Mouse (Mus musculus) kidney, embryonic 14.5 days (tissue): ENCODE results near the gene Tfip11. TPM values are rescaled to one million over a fixed set of nuclear protein-coding genes. Genes with fewer than 3 reads are reported as not detected.

Experiments
- ATAC-seq: fragments of 200-750 bp; cut with Nextera tagmentation; 2 replicates; pipeline ENCODE4 v1.8.0; 2017; ENCODE audit warnings: moderate number of reproducible peaks, mild to moderate bottlenecking, moderate TSS enrichment, moderate library complexity; ENCODE audit not compliant: low FRiP score, low TSS enrichment
- H3K27ac ChIP-seq: fragments of 300-500 bp; sonication (generic); 2 replicates; pipeline ENCODE4 v1.5.1; 2014; ENCODE audit warnings: low read depth, mild to moderate bottlenecking, low read length, moderate library complexity, mixed read lengths
- H3K27me3 ChIP-seq: fragments of 300-500 bp; sonication (generic); 2 replicates; pipeline ENCODE4 v1.6.1; 2014; ENCODE audit warnings: mild to moderate bottlenecking, low read length; ENCODE audit not compliant: control insufficient read depth, insufficient read depth
- H3K36me3 ChIP-seq: fragments of 300-500 bp; sonication (generic); 2 replicates; pipeline ENCODE4 v1.6.1; 2014; ENCODE audit warnings: low read length, mixed read lengths; ENCODE audit not compliant: control insufficient read depth, insufficient read depth
- H3K4me1 ChIP-seq: fragments of 300-500 bp; sonication (generic); 2 replicates; pipeline ENCODE4 v1.6.1; 2014; ENCODE audit warnings: low read length, mixed read lengths; ENCODE audit not compliant: control insufficient read depth, insufficient read depth
- H3K4me2 ChIP-seq: fragments of 300-500 bp; sonication (generic); replicated peaks from 2 replicates; pipeline ENCODE4 v1.6.1; 2014; ENCODE audit warnings: low read depth, mild to moderate bottlenecking, low read length
- H3K4me3 ChIP-seq: fragments of 300-500 bp; sonication (generic); 2 replicates; pipeline ENCODE4 v1.5.1; 2014; ENCODE audit warnings: mild to moderate bottlenecking, low read length
- H3K9ac ChIP-seq: fragments of 300-500 bp; sonication (generic); 2 replicates; pipeline ENCODE4 v1.6.1; 2014; ENCODE audit warnings: low read depth, mild to moderate bottlenecking, low read length, moderate library complexity
- H3K9me3 ChIP-seq: fragments of 300-500 bp; sonication (generic); 2 replicates; pipeline ENCODE4 v1.6.1; 2016; ENCODE audit warnings: low read length; ENCODE audit not compliant: control insufficient read depth
- WGBS: fragments of 180-500 bp; shearing (Covaris S2); extraction: QIAGEN DNeasy Blood & Tissue Kit; methylation state at CpG from one replicate; pipeline ENCODE4 v1.1.7; 2014; 5-methylcytosine and 5-hydroxymethylcytosine counted together
- polyA plus RNA-seq: library from polyadenylated mRNA; unstranded; fragments of >200 nt; fragmentation: Nextera tagmentation; extraction: Ambion mirVana; gene quantifications from 2 replicates; pipeline ENCODE4 v1.2.1, GENCODE M21; 2014

Tfip11 gene
- polyA plus RNA-seq, 1 experiment from 2014 or later = 22.3 TPM

DNA sequence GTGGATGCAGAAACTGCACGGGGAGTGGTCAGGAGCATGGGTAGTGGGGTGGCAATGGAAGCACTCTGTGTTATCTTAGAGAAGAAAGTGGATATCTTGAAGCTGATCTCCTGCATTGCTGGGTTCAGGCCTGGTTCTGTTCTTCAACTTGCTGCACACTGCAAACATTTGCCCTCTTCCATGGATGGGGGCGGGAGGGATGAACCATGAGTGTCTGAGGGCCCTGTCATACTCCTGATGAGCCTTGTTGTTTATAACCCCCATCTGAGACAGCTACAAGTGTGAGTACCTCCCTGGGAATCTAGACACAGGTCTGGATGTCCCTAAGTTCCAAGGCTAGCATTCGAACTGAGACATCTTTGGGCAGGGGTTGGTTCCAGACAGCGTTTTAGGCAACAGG, 4.8 kb upstream of the Tfip11 start:
- Histone ChIP-seq H3K27ac (no peak overlapping the region), H3K4me3 (no peak overlapping the region), H3K4me2 (no peak overlapping the region), H3K9ac (no peak overlapping the region), H3K27me3 (no peaks in the 10 kb centered on the region), H3K9me3 (no peaks in the 10 kb centered on the region), H3K4me1 (0 out of 2 replicates have a peak, but pooled peaks cover 10% of the 10 kb centered on the region), H3K36me3 (no peaks in the 10 kb centered on the region)
- ATAC-seq = no peak
- WGBS = 86% methylated on average over 4 of the region's 4 CpGs

DNA sequence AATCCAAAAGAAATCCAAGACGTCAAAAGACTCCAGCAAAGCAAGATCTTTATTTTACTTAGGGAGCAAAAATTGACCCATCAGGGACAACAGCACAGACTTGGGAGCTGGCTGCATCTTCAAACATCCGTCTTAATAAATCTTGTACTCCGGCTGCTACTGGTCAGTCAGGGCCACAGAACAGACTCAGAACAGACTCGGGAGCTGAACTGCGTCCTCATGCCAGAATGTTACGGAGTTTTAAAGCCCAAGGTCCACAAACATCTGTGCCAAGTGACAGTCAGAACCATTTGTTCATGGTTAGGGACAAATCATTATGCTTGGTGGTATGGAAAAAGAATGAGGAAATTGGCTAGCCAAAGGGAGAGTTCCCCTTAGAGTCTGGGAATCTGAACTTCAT, 2.9 kb upstream of the Tfip11 start:
- H3K4me2 ChIP-seq = no peak overlapping the region
- 0 out of 2 replicates have a peak, but pooled peaks cover 4% of the 10 kb centered on the region for H3K36me3 ChIP-seq
- H3K4me1 ChIP-seq = peaks cover 19% of the 10 kb centered on the region
- WGBS = 86% methylated on average over 6 of the region's 6 CpGs
- no peak for ATAC-seq
- no peaks in the 10 kb centered on the region for H3K27me3 ChIP-seq
- no peaks in the 10 kb centered on the region for H3K9me3 ChIP-seq
- no peak overlapping the region for H3K4me3 ChIP-seq
- no peak overlapping the region for H3K27ac ChIP-seq
- H3K9ac ChIP-seq = no peak overlapping the region

DNA sequence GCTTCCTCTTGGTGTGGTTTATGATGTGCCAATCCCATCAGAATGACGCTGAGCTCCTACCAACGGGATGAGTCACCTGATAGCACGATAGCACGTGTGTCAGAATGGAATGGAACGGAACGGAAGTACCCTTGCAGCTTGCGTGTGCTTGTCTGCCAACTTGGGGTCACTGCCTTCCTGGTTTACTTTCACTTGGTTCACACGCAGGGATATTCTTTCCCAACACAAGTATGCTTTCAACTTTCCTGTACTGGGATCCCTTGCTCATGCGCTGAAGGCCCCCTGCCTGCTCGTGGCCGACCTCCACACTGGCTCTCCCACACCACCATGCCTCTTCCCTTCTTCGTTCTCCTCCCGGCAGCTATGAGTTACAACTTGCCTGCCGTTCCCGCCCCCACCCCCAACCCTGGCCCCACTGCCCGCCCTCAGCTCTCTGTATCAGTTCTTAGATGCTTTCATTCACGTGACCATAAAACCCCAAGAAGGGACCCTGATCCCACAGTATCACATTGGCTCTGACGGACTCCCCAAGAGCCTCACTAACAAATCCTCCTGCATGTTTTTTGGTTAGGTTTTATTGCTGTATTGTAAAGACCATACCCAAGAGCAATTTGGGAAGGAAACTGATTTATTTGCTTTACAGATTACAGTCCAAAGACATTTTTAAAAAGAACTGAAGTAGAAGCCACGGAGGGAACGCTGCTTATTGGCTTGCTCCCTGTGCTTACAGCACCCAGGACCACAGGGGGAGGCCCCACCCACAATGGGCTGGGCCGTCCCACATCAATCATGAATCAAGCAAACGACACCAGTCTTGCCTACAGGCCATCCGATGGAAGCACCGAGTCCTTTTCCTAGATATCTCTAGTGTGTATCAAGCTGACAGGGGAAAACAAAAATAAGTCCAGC, 1.3 kb upstream of the Tfip11 start:
- Histone ChIP-seq H3K9me3 (no peaks in the 10 kb centered on the region), H3K9ac (peak overlapping the region; percentile 53), H3K4me3 (peak overlapping the region; percentile 21; the same call in 1 of the 2 replicates), H3K27me3 (no peaks in the 10 kb centered on the region), H3K4me1 (peaks cover 19% of the 10 kb centered on the region), H3K4me2 (peak overlapping the region; percentile 60), H3K27ac (peak overlapping the region; percentile 74), H3K36me3 (peaks cover 18% of the 10 kb centered on the region)
- WGBS = 16% methylated on average over 24 of the region's 24 CpGs
- ATAC-seq = peak; percentile 79

DNA sequence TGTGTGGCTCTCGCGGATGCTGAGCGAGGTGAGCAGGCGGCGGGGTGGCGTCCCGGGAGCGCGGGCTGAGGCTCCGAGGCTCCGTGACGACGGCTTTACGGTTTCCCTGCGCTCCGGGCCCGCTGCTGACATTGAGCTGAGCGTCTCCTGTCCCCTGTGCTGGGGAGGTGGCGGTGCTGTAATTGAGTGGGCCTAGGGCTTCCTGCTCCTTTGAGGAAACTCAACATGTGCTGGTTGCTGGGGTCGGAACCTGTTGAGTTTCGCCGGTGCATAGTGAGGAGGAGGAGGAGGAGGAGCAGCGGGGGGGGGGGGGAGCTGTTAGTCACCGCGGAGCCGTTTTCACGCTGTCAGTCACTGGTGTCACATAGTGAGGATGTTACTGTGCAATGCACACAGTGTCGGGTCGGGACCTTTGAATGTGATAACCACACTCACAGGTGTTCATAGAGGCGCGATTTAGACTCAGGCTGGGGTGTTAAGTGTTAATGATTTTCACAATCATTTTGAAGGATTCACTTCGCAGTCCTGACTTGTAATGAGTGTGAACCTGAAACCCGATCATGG, 370 bp downstream of the Tfip11 start:
- Histone ChIP-seq H3K27ac (no peak overlapping the region; the same call in 1 of the 2 replicates), H3K4me2 (peak overlapping the region; percentile 63)
- WGBS = 2% methylated on average over 33 of the region's 33 CpGs

GRCm38 (mm10) chr5:112327854-112328253, 1.7 kb downstream of the Tfip11 start:
- Histone ChIP-seq H3K36me3 (peaks cover 48% of the 10 kb centered on the region), H3K27ac (no peak overlapping the region), H3K27me3 (no peaks in the 10 kb centered on the region), H3K9ac (no peak overlapping the region), H3K4me2 (no peak overlapping the region), H3K4me3 (no peak overlapping the region), H3K9me3 (no peaks in the 10 kb centered on the region), H3K4me1 (peaks cover 19% of the 10 kb centered on the region)
- 91% methylated on average over 15 of the region's 15 CpGs for whole genome bisulfite sequencing
- no peak for ATAC-seq

More for the DNA sequence above, 370 bp downstream of the Tfip11 start:
- Histone ChIP-seq H3K9ac (peak overlapping the region; percentile 76), H3K4me3 (peak overlapping the region; percentile 88), H3K36me3 (peaks cover 35% of the 10 kb centered on the region), H3K27me3 (no peaks in the 10 kb centered on the region), H3K9me3 (no peaks in the 10 kb centered on the region), H3K4me1 (peaks cover 19% of the 10 kb centered on the region)
- peak; percentile 21 for ATAC-seq

GRCm38 (mm10) chr5:112329805-112330564, 3.8 kb downstream of the Tfip11 start:
- no peaks in the 10 kb centered on the region for H3K27me3 ChIP-seq
- no peak for ATAC-seq
- H3K4me3 ChIP-seq = no peak overlapping the region
- WGBS = 91% methylated on average over 14 of the region's 14 CpGs
- H3K4me1 ChIP-seq = peaks cover 13% of the 10 kb centered on the region
- H3K9ac ChIP-seq = no peak overlapping the region
- no peaks in the 10 kb centered on the region for H3K9me3 ChIP-seq
- H3K36me3 ChIP-seq = peaks cover 69% of the 10 kb centered on the region
- no peak overlapping the region for H3K4me2 ChIP-seq
- no peak overlapping the region for H3K27ac ChIP-seq

GRCm38 (mm10) chr5:112335473-112335872, 9.3 kb downstream of the Tfip11 start:
- ATAC-seq = 0 out of 2 replicates have a peak, but pooled peaks have one; percentile 25
- Histone ChIP-seq H3K36me3 (peaks cover 88% of the 10 kb centered on the region), H3K27me3 (no peaks in the 10 kb centered on the region), H3K9ac (no peak overlapping the region), H3K9me3 (no peaks in the 10 kb centered on the region), H3K27ac (no peak overlapping the region), H3K4me2 (no peak overlapping the region), H3K4me1 (no peaks in the 10 kb centered on the region), H3K4me3 (no peak overlapping the region)
- 25% methylated on average over 2 of the region's 2 CpGs for WGBS

DNA sequence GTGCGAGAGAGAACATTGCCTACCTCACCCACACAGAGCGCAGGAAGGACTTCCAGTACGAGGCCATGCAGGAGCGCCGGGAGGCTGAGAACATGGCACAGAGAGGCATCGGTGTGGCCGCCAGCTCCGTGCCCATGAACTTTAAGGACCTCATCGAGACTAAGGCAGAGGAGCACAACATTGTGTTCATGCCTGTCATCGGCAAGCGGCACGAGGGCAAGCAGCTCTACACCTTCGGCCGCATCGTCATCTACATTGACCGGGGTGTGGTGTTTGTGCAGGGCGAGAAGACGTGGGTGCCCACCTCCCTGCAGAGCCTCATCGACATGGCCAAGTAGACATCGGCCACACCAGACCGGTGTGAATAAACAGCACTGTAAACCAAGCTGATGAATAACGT, 10.8 kb downstream of the Tfip11 start:
- Histone ChIP-seq H3K4me2 (no peak overlapping the region), H3K27ac (no peak overlapping the region), H3K9ac (no peak overlapping the region), H3K9me3 (no peaks in the 10 kb centered on the region), H3K27me3 (no peaks in the 10 kb centered on the region), H3K4me1 (peaks cover 5% of the 10 kb centered on the region; the same call in 1 of the 2 replicates), H3K4me3 (no peak overlapping the region), H3K36me3 (peaks cover 76% of the 10 kb centered on the region)
- ATAC-seq = no peak
- WGBS = 93% methylated on average over 22 of the region's 22 CpGs
